Comparison of ENCODE assay signal across 9 mouse cellular contexts in the genomic region with DNA sequence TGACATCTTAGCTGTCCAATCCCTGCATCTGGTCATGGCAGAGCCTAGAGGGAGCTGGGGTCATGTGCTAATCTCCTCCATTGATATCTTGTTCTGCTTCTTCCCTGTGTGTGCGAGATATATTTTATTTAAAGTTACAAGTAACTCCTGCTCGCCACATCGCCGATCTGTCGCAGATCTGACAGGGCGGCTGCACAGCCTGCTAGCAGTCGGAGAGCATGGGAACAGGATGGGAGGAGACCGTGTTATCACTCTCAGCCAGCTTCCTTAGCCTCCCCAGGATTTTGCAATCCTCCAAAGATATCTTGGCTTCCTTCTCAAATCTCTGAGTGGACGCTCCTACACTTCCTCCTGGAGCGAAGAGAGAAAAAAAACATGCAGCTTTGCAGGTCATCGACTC. TPM values are rescaled to one million over a fixed set of nuclear protein-coding genes. Genes with fewer than 3 reads are reported as not detected.
DNase-seq lines count a peak whose midpoint lies in the region; ATAC-seq lines count a peak whose summit lies in the region.
"Had no signal": no experiment of that assay in that cellular context is flagged by ENCODE, and none has a peak within 500 bp of the region (broad histone marks: within the 10 kb centered on the region; RNA-seq: fewer than 3 reads in every experiment).

No protein-coding gene starts in this region.

- no peak overlapping the region for H3K9ac ChIP-seq in forebrain, embryonic 11.5 days (ENCODE audit: low read length)

- 44% methylated on average over 11 of the region's 11 CpGs for WGBS in heart, embryonic 10.5 days
- WGBS in forebrain, embryonic 11.5 days, result 87% methylated on average over 11 of the region's 11 CpGs

- H3K27ac ChIP-seq in heart, embryonic 10.5 days, result peak overlapping the region; percentile 33; the same call in 1 of the 2 replicates
- H3K27ac ChIP-seq in forebrain, embryonic 11.5 days (ENCODE audit: low read depth, low read length), result no peak overlapping the region

- H3K4me3 ChIP-seq in heart, embryonic 10.5 days, result no peak overlapping the region
- H3K4me3 ChIP-seq in forebrain, embryonic 11.5 days (ENCODE audit: low read depth, low read length), result no peak overlapping the region

- no peak overlapping the region for H3K4me2 ChIP-seq in forebrain, embryonic 11.5 days (ENCODE audit: low read depth, low read length, severe bottlenecking)

- no peak for ATAC-seq in forebrain, embryonic 11.5 days (replicated peaks; ENCODE audit: low FRiP score)

- no peaks in the 10 kb centered on the region for H3K9me3 ChIP-seq in heart, embryonic 10.5 days
- H3K9me3 ChIP-seq in forebrain, embryonic 11.5 days (ENCODE audit: control insufficient read depth, low read length), result no peaks in the 10 kb centered on the region

- peaks cover 8% of the 10 kb centered on the region; the same call in 1 of the 2 replicates for H3K4me1 ChIP-seq in heart, embryonic 10.5 days
- no peaks in the 10 kb centered on the region for H3K4me1 ChIP-seq in forebrain, embryonic 11.5 days (replicated peaks; ENCODE audit: control insufficient read depth, insufficient read depth, low read length)

- no peaks in the 10 kb centered on the region for H3K27me3 ChIP-seq in heart, embryonic 10.5 days (ENCODE audit: insufficient read depth, poor library complexity, severe bottlenecking)
- no peaks in the 10 kb centered on the region for H3K27me3 ChIP-seq in forebrain, embryonic 11.5 days (ENCODE audit: control insufficient read depth, insufficient read depth, low read length)

- H3K36me3 ChIP-seq in heart, embryonic 10.5 days, result no peaks in the 10 kb centered on the region
- H3K36me3 ChIP-seq in forebrain, embryonic 11.5 days (ENCODE audit: control insufficient read depth, insufficient read depth, low read length), result no peaks in the 10 kb centered on the region

- DNase-seq in adrenal gland, adult 18-20 months (ENCODE audit: low spot score in 2 of 2), result peak; percentile 4 to 25
- no peak for DNase-seq in adrenal gland, postnatal 4 days (ENCODE audit: low spot score in 2 of 2)
- DNase-seq in heart, embryonic 10.5 days (ENCODE audit: low spot score), result no peak
- peak; percentile 57 for DNase-seq in kidney, postnatal 10 days
- peak; percentile 37 to 63 for DNase-seq in lung, postnatal 4 days
- no peak for DNase-seq in layer of hippocampus, adult 18-20 months (ENCODE audit: low spot score in 2 of 2)
- DNase-seq in forebrain, embryonic 11.5 days (ENCODE audit: low spot score), result no peak
- no peak for DNase-seq in cerebellum, adult 11 months

RNA-seq across cellular contexts. Expression of gene Icos, which starts 17.3 kb away (rescaled TPM):
- under 1 TPM in 1 of 2 experiments, not detected in 1; 0.10 TPM for total RNA-seq in adrenal gland, adult 18-20 months (2021)
- under 1 TPM; 0.08 to 0.34 TPM for total RNA-seq in adrenal gland, postnatal 4 days (2021)
- 0.05 and 0.09 TPM in 2 replicates for polyA plus RNA-seq in heart, embryonic 10.5 days (2016; fragmentation: Nextera tagmentation; extraction: Ambion mirVana)
- not detected for total RNA-seq in layer of hippocampus, adult 18-20 months (2021)
- polyA plus RNA-seq in forebrain, embryonic 11.5 days (2014; fragmentation: Nextera tagmentation; extraction: Ambion mirVana), result not detected in 2 replicates
- total RNA-seq: gastrocnemius, adult 8-10 months had no signal

Comparison
In these comparisons a context has a peak if more than half of its experiments do, and no peak if none do; other contexts are left out.
1. DNase-seq: peak in adrenal gland, adult 18-20 months (2 of 2), kidney, postnatal 10 days (single experiment) and lung, postnatal 4 days (2 of 2); none in adrenal gland, postnatal 4 days (0 of 2), heart, embryonic 10.5 days (single experiment), layer of hippocampus, adult 18-20 months (0 of 2), forebrain, embryonic 11.5 days (single experiment) and cerebellum, adult 11 months (single experiment).